Comparison of ENCODE assay signal across 8 mouse cellular contexts in genomic region chr3:109122641-109123530, GRCm38 (mm10). TPM values are rescaled to one million over a fixed set of nuclear protein-coding genes. Genes with fewer than 3 reads are reported as not detected.
DNase-seq lines count a peak whose midpoint lies in the region; ATAC-seq and TF ChIP-seq lines count a peak whose summit lies in the region.

Slc25a24 (plus strand) TSS chr3:109123149.

- H3K36me3 ChIP-seq in forebrain, postnatal 0 days (ENCODE audit: insufficient read depth): no peaks in the 10 kb centered on the region
- H3K36me3 ChIP-seq in hindbrain, embryonic 11.5 days (ENCODE audit: control insufficient read depth, insufficient read depth, low read length): no peaks in the 10 kb centered on the region

- intact Hi-C loops in left cerebral cortex, postnatal 4 days (cut with DNase I): no loop called here

- 3% methylated on average over 41 of the region's 49 CpGs for WGBS in forebrain, postnatal 0 days
- 2% methylated on average over 30 of the region's 49 CpGs for WGBS in hindbrain, embryonic 11.5 days

- no peak for TF ChIP-seq CTCF in forebrain, postnatal 0 days (IDR thresholded peaks at IDR 0.05; ENCODE audit: low read depth)

- no peaks in the 10 kb centered on the region for H3K9me3 ChIP-seq in forebrain, postnatal 0 days (ENCODE audit: low read length)
- H3K9me3 ChIP-seq in hindbrain, embryonic 11.5 days (ENCODE audit: control insufficient read depth, low read length): no peaks in the 10 kb centered on the region

- peak within 1 kb of the TSS; percentile 98 for H3K4me2 ChIP-seq in forebrain, postnatal 0 days (ENCODE audit: low read depth)
- peak within 1 kb of the TSS; percentile 79 for H3K4me2 ChIP-seq in hindbrain, embryonic 11.5 days (replicated peaks; ENCODE audit: low read depth, low read length)

- H3K27ac ChIP-seq in forebrain, postnatal 0 days (ENCODE audit: low read depth, low read length): peak within 1 kb of the TSS; percentile 50; the same call in 1 of the 2 replicates
- H3K27ac ChIP-seq in hindbrain, embryonic 11.5 days (ENCODE audit: low read depth, low read length): peak within 1 kb of the TSS; percentile 49; the same call in 1 of the 2 replicates

- ATAC-seq in forebrain, postnatal 0 days: peak; percentile 76
- peak; percentile 94 for ATAC-seq in hindbrain, embryonic 11.5 days (ENCODE audit: low FRiP score)

- peak; percentile 9 to 12 for DNase-seq in cerebellum, adult 18-20 months
- DNase-seq in cerebellum, adult 9-10 months: no peak
- peak; percentile 5 for DNase-seq in cerebellum, adult 8-10 months
- peak; percentile 42 for DNase-seq in forebrain, postnatal 0 days
- peak; percentile 76 for DNase-seq in hindbrain, embryonic 11.5 days (ENCODE audit: low spot score)
- peak; percentile 61 for DNase-seq in left cerebral cortex, postnatal 4 days
- peak; percentile 59 for DNase-seq in mesoderm, embryonic 11.5 days (ENCODE audit: low read depth, low spot score)
- DNase-seq in right cerebral cortex, postnatal 4 days: peak; percentile 44

- H3K27me3 ChIP-seq in forebrain, postnatal 0 days (ENCODE audit: insufficient read depth, low read length): no peaks in the 10 kb centered on the region
- no peaks in the 10 kb centered on the region for H3K27me3 ChIP-seq in hindbrain, embryonic 11.5 days (ENCODE audit: control insufficient read depth, insufficient read depth, low read length)

- peaks cover 4% of the 10 kb centered on the region; the same call in 1 of the 2 replicates for H3K4me1 ChIP-seq in forebrain, postnatal 0 days (ENCODE audit: insufficient read depth)
- H3K4me1 ChIP-seq in hindbrain, embryonic 11.5 days (replicated peaks; ENCODE audit: control insufficient read depth, insufficient read depth, low read length): no peaks in the 10 kb centered on the region

- peak within 1 kb of the TSS; percentile 70 for H3K4me3 ChIP-seq in forebrain, postnatal 0 days (ENCODE audit: low read depth, low read length)
- peak within 1 kb of the TSS; percentile 73 for H3K4me3 ChIP-seq in hindbrain, embryonic 11.5 days (ENCODE audit: low read depth, low read length)

- H3K9ac ChIP-seq in forebrain, postnatal 0 days: peak within 1 kb of the TSS; percentile 84
- H3K9ac ChIP-seq in hindbrain, embryonic 11.5 days (ENCODE audit: low read depth, low read length): peak within 1 kb of the TSS; percentile 94

RNA-seq across cellular contexts. Expression of gene Slc25a24, which starts in this region (rescaled TPM):
- 3.8 and 5.2 TPM in 2 replicates for total RNA-seq in forebrain, postnatal 0 days (2014; rRNA removed)
- 2.1 and 2.7 TPM in 2 replicates for polyA plus RNA-seq in forebrain, postnatal 0 days (2015; fragmentation: Nextera tagmentation; extraction: Ambion mirVana)
- 33.3 and 34.6 TPM in 2 replicates for polyA plus RNA-seq in hindbrain, embryonic 11.5 days (2014; fragmentation: Nextera tagmentation; extraction: Ambion mirVana)
- total RNA-seq in left cerebral cortex, postnatal 4 days (2021): 1 to 10 TPM; 2.9 to 4.6 TPM
